Mouse (Mus musculus) adrenal gland, adult 8-10 months (tissue): ENCODE measurements around the gene Wapl. TPM values are rescaled to one million over a fixed set of nuclear protein-coding genes. Genes with fewer than 3 reads are reported as not detected.

Source experiments
- DNase-seq: peaks from one replicate; pipeline ENCODE4 v3.0.0; 2022
- total RNA-seq, 4 experiments: library from RNA; stranded (reverse); gene quantifications; 2 replicates each; pipeline ENCODE4 v1.2.4; 2022

The Wapl gene
- 100 to 1,000 TPM in 1 of 4 experiments, 10 to 100 TPM in 3; 77.4 to 100 (median 83.2) TPM for total RNA-seq

- DNase-seq = peak; percentile 97
Measured at GRCm38 (mm10) chr14:34673395-34674228, at the start of gene Wapl. Gene Wapl (plus strand): TSS chr14:34673928.

GRCm38 (mm10) chr14:34626824-34627223 is 46.9 kb upstream of the Wapl start:
- no peak for DNase-seq

GRCm38 (mm10) chr14:34632722-34633448 is 40.8 kb upstream of the Wapl start:
- DNase-seq = no peak

DNA sequence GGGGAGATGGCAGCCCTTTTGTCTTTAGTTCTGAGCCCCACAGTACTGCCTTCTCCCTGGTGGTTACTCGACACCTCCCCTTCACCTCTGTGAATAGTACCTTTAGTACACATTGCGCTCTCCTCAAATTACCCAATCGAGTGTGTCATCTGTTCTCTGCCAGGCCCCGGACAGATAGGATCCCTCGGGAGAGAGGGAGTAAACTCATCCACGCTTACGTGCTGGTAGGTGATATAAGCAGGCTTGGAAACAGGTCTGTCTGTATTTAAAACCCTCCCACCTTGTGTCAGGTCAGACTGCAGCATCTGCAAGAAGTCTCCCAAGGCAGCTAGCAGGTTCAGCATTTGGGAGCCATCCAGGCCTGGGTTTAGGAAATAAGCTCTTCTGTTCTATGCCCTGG is 38.5 kb upstream of the Wapl start:
- DNase-seq = no peak

DNA sequence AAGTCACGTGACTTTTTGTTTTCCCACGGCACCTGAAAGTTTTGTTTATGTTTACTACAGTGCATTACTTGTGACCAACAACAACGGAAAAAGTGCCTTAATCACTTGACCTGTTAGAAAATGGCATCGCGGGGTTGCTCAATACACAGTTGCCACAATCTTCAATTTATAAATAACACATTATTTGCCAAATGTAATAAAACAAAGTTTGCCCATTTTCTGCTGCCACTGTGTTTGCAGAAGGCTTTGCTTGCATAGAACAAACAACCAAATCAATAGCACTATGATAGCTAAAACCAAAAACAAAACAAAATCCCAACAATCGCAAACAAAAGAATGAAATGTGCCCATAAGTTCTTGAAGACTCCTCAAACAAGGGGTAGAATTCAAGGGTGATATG is 38.0 kb upstream of the Wapl start:
- DNase-seq = no peak

DNA sequence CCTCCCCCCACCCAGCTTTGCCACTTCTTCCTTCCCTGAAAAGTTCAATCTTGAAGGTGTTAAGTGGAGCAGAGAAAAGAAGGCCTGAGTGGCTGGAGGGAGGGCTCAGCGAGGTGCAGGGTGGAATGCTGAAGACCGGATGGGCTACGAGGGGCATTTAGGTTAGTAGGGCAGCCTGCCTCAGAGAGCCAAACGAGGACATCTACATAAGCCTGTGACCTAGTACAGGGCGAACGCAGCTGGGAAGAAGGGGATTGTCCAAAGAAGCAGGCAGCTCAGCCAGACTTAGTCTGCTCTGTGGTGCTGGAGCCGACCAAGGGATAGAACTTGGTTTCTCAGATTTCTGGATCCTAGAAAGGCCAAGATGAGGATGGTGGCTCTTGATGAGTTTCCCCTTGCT is 29.6 kb upstream of the Wapl start:
- DNase-seq = no peak

DNA sequence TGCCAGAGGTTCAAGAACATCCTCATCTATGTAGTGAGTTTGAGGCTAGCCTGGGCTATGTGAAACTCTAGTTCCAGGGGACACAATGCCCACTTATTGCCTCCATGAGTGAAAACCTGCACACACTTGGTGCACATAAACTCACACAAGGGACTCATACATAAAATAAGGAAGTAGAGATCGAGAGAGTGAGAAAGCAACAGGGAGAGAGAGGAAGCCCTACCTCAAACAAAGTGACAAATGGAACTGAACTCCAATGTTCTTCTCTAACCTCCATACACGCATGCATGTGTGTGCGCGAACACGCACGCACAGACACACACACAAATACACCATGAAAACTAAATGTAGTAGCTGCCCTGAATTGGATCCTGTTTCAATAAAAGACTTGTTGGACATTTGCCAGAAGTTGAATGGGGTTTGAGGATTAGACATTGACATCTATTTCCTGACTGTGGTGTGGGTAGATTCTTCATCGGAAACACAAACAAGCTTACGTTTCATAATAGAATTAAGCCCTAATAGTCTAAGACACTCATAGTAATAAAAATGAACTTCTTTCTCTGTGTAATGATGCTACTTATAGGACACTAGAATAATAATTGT is 25.8 kb upstream of the Wapl start:
- no peak for DNase-seq

DNA sequence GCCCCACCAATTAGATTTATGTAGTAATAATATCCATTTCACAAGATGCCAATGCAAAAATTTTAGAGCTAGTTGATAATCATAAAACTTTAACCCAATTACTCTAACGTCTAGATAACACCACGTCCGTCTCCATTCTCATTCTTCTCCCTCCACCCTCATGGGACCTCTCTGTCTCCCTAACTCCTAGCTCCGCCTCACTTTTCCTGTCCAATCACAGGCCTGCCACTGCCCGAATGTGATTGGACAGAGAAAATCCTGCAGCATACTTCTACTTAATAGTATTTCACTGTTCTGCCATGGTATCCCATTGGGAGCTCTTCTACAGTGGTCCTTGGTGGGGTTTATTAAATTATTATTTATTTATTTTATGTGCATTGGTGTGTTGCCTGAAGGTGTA is 16.6 kb upstream of the Wapl start:
- no peak for DNase-seq

DNA sequence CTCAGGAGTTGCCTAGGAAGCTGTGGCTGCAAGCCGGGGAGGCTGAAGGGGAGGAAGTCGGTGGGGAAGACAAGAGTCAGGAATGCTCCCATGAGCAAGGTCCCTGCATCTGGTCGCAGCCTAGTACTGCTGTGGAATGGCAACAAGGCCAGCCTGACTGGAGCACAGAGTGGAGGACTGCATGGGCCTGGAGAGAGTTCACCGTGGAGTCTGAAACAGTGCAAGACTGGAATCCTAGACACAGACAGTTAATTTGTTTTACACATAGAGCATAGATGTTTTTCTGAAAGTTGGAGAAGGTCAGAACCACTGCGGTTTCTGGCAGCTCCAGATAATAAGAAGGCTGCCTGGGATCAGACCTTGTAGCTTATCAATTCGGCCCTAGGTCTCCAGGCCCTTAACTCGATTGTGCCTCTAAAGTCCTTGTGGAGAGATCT is 13.4 kb upstream of the Wapl start:
- DNase-seq = no peak

GRCm38 (mm10) chr14:34660788-34661591 is 12.7 kb upstream of the Wapl start:
- DNase-seq = no peak

GRCm38 (mm10) chr14:34661621-34662477 is 11.9 kb upstream of the Wapl start:
- peak; percentile 78 for DNase-seq

- no peak for DNase-seq
Measured at GRCm38 (mm10) chr14:34662478-34662826, 11.3 kb upstream of the Wapl start.

GRCm38 (mm10) chr14:34663381-34663780 is 10.3 kb upstream of the Wapl start:
- no peak for DNase-seq

- DNase-seq = no peak
Measured at GRCm38 (mm10) chr14:34669082-34669481, 4.6 kb upstream of the Wapl start.

DNA sequence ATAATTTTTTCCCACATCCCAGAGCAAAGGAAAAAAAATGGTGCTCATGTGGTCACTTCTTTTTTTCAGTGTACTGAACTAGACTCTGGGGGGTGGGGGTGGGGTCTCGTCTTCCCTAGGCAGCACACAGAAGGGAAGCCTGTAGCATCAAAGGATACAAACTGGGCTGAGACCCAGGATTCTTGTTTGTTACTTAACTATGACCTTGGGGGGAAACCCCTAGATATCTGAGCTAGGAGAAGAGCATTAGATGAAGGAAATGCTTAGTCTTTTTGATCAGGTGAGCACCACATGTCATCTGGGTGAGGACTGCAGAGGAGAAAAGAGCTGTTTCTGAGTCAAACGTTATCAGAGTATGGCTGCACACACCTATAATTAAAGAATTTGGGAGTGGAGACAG is 3.5 kb upstream of the Wapl start:
- DNase-seq = no peak

GRCm38 (mm10) chr14:34674229-34674791 is 582 bp downstream of the Wapl start:
- DNase-seq = peak; percentile 44

DNA sequence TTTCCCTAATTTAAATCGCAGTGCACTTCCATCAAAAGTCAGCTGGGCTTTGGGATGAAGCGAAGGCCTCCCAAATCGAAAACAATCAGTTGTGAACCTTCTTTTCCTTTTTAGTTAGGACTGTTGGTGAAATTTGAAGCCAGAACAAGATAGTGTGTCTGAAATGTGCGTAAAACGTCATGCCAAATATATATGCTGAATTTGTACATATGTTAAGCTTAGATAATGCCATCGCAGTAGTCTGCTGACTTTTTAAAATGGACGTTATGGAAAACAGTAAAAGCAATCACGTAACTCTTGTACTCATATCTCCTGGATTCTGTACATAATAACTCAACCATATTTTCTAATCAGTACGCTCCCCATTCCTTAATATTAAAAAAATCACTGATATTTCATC is 1.2 kb downstream of the Wapl start:
- no peak for DNase-seq

DNA sequence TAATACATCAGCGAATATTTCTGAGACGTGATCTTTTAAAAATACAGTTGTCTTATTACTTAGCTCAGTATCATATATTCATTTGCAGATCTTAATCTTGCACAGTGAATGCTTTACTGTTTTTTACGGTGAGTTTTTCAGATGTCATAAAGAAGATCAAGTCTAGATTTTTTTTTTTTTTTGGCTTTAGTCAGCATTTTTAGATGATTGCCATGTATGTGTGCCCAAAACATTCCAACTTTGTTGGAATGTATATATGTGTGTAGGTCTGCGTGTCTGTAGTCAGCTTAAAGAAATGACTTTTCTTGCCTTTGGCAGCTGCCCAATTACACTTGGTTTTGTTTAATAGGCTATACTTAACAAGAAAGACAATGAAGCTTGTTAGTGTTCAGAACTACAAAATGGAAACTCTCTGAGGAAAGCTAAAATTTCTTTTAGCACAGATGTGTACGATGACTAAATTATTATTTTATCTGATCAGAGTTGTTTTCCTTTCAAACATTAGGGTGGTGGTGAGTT is 1.7 kb downstream of the Wapl start:
- no peak for DNase-seq

DNA sequence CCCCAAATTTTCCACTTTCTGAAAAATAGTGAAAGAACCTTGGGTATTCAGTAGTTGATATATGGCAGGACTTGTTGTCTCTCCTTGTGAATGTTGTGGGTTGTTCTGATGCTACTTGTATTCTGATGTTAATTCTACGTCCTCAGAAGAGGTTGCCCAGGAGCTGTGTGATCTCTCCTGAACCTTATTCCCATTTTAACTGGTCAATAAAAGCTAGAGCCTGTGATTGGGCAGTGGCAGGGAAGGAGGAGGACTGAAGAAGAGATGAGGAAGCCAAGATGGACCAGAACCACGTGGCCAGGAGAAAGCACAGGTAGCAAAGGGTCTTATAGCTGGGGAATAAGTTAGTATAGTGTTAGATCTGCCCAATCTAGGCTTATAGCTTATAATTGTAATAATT is 7.1 kb downstream of the Wapl start:
- no peak for DNase-seq

- no peak for DNase-seq
Measured at GRCm38 (mm10) chr14:34684989-34685388, 11.3 kb downstream of the Wapl start.

DNA sequence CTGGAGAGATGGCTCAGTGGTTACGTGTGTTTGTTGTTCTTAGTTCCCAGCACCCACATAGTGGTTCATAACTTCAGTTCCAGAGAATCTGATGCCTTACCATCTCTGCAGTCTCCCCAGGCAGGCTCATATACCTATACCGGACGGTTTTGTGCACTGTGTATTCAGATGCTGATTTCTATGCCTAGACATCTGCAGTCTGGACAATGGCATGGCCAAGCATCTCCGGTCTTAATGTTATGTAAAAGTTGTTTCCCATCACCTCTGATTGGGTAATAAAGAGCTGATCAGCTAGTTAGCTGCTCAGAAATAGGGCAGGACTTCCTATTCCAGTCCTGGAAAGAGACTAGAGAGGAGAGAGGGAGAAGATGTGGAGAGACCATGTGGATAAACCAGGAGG is 20.2 kb downstream of the Wapl start:
- DNase-seq = no peak
